Mouse (Mus musculus) heart, postnatal 25 days (tissue): ENCODE data around the gene Tada2b. TPM values are rescaled to one million over a fixed set of nuclear protein-coding genes. Genes with fewer than 3 reads are reported as not detected.

Source experiments
- DNase-seq: peaks from one replicate; pipeline ENCODE4 v3.0.0; 2022; ENCODE audit warnings: low spot score
- intact Hi-C: fragments of 180-260 bp; cut with DNase I; formaldehyde crosslinking; loops from one replicate; pipeline ENCODE4 v1.15.1; 2025
- total RNA-seq, 2 experiments: library from RNA; stranded (reverse); gene quantifications; 2 replicates each; pipeline ENCODE4 v1.2.3; 2021

Tada2b gene
- total RNA-seq, 2 experiments from 2014 or later, result 14.2 to 14.8 TPM

DNA sequence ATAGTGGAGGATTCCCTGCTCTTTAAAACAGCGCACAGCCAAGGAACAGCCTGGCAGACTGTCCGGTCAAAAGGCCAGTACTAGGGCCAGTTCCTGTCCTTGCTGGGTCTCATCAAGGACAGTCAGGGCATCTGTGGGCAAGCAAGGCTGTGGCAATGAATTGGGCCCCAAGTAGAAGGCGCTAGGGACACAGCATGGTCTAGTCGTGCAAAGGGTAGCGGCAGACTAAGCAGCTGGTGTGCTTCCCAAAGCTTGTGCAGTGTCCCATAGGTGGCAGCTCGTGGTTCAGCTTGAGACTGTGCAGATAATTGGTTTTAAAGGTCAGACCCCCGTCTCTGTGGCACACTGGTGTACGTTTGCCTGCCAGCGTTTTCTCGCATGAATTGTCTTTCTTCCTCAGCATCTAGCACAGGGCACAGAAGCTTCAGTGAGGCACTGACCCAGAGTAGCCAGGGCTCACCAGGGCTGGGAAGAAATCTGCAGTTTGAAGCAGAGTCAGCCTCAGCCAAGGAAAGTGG, 32.2 kb downstream of the Tada2b start:
- intact Hi-C loops, result no loop called here

DNA sequence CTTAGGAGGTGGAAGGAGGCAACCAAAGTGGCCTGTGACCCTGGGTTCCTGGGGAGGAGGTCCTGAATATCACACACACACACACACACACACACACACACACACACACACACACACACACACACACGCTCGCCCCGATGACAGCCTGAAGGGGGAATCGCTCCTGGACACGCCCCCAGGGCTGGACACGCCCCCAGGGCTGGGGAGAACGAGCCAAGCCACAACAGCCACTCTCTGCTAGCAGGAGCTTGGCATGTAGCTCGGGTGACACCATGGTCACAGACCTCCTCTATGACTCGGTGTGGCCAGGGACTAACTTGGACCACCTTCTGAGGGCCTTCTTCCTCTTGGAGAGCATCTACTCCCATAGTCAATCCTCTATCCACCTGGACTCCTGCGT, 33.0 kb downstream of the Tada2b start:
- intact Hi-C loops, result no loop called here

More for the DNA sequence above, 32.2 kb downstream of the Tada2b start:
- DNase-seq, result no peak

DNA sequence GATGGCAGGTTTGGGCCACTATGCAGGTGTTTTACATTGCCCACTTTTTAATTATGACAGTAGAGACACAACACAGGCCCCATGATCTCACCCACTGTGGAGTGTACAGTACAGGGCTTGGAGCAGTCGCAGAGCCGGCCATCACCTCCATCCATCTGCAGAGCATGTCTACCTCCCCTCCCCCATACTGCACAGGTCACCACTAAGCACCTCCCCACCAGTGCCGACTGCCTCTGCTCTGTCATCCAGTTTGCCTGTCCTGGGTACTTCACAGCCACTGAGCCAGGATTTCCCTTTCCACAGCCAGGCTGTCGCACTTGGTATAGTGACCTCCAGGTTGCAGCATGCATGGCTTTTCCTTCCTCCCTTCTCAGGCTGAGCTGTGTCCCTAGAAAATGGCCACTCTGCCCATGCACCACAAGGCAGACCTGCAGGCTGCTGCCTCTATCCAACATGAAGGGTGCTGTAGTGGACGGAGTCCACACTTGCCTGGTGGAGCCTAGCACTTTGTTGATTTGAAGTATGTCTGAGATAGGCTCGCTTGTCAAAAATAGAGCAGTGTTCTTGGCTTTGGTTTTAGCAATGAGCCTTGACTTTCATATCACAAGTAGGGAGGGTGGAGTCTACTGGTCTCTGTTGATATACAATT, 34.3 kb downstream of the Tada2b start:
- intact Hi-C loops, result no loop called here
- no peak for DNase-seq

More for the DNA sequence above, 33.0 kb downstream of the Tada2b start:
- no peak for DNase-seq

DNA sequence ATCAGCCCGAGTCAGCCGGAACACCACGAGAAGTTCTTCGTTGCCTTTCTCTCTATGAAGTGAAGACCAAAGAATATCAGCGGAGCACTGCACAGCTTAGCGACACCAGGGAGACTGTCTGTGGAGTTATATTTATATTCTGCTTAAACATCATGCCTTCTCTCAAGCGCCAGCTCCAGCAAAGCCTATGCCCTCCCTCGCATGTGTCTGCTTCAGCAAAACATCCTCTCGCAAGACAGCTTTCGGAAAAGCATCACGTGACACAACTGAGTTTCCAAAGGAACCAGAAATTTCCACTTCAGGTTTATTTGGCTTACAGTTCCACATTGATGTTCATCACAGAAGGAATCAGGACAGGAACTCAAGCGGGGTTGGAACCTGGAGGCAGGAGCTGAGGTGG, 36.2 kb downstream of the Tada2b start:
- DNase-seq, result no peak
- intact Hi-C loops, result no loop called here

DNA sequence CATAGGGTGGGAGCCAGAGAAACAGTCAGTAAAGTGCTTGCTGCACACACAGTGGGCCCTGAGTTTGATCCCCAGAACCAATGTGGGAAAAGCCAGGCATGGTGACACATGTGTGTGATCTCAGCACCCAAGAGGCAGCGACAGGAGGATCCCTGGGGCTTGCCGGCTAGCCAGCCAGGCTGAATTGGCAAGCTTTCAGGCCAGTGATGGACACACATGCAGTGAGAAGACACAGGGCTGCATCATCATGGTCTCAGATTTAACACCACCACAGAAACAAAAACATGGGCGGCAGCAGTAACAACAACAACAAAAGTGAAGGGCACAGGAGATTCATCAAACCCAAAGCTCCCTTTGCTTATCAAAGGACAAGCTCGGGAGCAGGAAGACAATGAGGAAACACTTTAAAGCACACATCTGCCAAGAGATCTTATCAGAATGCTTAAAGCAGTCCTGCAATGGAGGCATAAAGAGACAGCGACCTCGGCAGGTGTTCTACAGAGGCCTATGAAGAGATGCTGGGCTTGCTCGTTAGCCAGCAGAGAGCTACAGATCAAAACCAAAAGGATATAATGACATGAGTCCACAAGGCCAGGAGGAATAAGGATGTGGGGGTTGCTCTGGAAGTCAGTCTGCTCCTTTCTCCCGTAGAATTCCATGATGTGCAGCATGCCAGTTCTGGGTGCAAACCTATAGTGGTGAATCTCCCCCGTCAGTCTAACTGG, 37.8 kb downstream of the Tada2b start:
- intact Hi-C loops, result no loop called here
- DNase-seq, result no peak

DNA sequence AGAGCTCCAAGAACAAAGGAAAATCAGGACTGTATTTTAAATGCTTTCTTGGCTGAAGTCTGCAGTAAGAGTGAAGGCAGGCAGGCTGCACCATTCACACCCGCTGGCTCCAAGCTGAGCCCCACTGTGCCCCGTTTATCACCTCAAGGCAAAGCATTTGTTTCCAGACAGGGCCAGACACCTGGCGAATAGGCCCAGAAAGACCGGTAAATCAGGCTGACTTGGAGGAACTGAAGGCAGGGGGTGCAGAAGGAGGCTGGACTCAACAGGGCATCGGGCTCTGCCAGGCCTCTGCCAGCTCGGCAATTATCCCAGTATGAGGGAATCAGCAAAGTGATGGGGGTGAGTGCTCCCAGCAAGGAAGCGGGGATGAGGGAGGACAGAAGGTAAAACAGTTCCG, 39.1 kb downstream of the Tada2b start:
- DNase-seq, result no peak
- intact Hi-C loops, result no loop called here

DNA sequence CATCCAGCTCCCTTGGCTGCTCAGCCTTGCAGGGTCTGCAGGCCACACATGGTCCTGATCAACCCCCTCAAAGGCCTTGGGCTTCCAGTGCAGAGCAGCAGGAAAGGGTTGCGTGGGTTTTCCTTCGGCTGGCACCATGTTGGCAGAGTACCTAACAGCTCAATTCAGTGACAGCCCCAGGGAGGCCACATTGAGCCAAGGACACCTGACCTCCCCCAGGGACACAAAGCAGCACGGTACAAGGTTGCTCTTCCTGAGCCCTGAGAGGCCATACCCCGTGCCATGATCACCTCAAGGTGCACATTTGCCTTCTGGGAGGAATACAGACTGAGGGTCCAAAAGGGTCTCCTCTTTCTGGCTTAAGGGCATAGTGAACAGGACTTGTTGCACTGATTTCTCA, 39.5 kb downstream of the Tada2b start:
- intact Hi-C loops, result no loop called here
- no peak for DNase-seq

DNA sequence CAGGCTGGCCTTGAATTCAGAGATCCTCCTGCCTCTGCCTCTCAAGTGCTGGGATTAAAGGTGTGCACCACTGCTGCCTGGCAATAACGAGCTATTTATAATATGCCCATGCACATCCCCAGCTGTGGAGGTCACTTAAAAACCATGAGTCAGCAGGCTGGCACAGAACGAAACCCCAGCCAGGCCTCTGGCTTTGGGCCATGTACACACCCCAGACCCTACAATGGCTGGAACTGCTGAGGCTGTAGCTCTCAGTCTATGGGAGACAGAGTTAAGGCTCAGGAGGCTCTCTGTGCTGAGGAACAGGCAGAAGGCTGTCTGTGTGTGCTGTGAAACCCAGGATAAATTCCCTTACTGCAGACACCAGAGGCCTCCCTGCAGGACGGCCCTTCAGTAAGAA, 43.3 kb downstream of the Tada2b start:
- intact Hi-C loops, result no loop called here
- DNase-seq, result no peak

DNA sequence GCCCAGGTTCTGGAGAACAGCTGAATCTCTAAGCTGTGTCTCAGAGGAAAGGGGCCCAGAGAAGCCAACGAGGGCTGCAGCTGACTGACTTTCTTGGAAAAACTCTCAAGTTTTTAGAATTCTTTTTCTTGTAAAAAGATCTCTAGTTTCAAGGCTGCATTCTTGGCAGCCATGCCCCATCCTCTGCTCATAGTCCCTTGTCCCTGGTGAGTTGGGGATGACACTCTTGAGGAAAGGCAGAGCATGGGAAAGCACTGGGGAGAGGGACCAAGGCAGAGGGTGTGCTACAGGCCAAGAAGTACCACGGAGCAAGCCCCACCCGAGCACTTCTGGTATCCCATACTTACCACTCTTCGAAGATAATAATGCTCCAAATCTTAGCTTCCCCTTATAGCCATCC, 47.2 kb downstream of the Tada2b start:
- intact Hi-C loops, result no loop called here
- DNase-seq, result no peak

DNA sequence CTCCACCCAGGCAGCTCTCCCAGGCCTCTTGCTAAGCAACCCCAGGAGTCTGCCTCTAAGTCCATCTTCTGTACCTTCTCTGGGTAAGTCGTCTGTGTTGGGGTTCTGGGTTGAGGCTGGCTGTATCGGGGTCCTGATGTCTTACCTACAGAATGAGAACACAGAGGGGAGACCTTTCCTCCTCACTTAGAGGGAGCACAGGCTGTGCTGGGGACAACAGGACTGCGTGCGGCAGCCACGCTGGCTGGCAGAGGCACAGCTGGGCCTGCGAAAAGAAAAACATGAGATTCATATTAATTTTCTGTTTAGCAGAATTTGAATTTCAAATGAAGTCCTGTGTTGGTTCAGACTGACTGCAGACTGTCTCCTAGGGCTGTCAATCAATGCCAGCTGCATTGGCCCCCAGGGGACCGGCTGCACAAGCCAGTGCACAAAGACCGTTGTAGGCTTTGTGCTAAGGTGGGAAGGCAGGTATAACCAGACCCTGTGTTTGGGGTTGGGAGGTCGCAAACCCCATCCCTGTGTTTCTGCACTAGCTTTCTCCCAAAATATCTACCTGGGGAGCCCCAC, 49.6 kb downstream of the Tada2b start:
- DNase-seq, result no peak
- intact Hi-C loops, result no loop called here

DNA sequence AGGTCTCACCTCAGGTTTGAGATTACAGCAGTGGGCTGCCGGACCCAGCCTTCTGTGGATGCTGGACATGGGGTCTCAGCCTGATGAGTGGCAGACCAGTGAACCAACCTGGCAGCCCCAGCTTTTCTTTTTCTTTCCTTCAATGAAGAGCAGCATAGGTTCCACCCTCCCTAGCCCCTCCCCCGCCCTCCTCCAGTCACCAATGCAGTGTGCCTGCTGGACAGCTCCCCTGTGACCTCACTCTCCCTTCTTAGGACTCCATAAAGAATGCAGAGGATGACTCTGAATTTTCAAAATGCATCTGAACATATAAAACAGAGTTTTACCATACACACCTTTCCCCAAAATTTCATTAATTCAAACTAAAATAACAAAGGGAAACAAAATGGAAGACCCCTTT, 52.4 kb downstream of the Tada2b start:
- intact Hi-C loops, result no loop called here
- no peak for DNase-seq

DNA sequence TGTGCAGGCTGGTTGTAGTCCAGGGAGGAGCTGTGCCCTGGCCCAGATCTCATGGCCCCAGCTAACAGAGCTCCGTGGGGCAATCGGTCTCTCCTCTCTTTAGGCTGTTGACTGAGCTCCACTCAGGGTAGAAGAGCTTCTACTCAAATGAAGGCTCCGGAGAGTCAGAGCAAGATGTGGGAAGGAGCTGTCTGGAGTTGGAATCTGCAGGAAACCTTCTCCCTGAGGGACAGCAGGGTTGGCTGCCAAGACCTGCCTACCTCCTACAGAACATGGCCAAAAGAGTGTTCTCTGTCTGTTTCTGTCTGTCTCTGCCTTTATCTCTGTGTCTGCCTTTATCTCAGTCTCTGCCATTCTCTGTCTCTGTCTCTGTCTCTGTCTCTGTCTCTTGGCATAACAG, 54.5 kb downstream of the Tada2b start:
- intact Hi-C loops, result no loop called here
- DNase-seq, result no peak

DNA sequence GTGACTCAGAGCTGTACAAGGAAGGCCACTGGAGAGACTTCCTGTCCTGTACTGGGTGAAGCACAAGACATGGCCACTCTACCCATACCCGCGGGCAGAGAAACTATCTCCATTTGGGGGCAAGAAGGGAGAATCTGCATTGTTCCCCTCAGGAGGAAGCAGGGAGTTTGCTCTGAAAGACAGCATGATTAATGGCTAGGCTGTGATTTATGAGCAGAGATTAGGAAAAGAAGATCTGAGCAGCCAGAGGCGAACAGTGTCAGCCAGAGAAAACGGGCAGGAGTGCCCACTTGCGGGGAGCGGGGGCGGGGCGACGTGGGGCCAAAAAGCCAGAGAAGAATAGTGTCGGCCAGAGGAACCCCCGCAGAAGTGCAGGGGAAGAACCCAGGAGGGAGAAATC, 56.3 kb downstream of the Tada2b start:
- no peak for DNase-seq
- intact Hi-C loops, result no loop called here

DNA sequence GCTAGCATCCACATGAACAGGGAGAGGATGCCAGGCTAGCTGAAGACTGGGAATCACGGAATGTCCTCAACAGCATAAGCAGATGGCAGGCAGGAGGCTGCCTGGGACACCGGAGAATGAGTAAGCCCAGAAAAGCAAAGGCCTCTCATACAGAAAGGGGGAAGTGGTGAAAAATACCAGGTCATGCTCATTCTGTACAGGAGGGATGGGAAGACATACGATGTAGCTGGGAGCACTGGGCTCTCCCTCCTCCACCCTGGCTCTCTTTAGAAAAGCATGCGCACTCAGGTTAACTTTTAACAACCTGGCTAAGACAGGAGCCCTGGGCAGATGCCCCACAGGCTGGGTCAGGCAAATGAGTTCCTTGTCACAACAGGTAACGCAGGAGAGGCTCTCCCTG, 57.7 kb downstream of the Tada2b start:
- intact Hi-C loops, result no loop called here
- DNase-seq, result no peak

DNA sequence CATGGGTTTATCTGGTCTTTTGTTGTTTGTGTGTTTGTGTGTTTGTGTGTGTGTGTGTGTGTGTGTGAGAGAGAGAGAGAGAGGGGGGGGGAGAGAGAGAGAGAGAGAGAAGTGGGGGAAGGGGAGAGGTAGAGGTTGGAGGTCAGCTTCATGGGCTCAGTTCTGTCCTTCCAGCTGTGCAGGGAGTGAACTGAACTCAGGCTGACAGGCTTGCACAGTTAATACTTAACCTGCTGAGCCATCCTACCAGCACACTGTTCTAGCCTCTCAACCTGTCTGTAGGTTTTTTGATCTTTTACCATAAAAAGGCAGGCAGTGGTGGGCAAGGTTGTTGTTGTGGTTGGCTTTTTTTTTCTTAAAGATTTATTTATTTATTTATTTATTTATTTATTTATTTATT, 59.4 kb downstream of the Tada2b start:
- intact Hi-C loops, result no loop called here
- DNase-seq, result no peak

Other genes starting within 250 kb of the Tada2b start
- 10 to 100 TPM in 1 of 2 experiments, 1 to 10 TPM in 1; 9.7 to 13.1 TPM for gene Sorcs2, start 86.1 kb downstream of the Tada2b start, total RNA-seq
- 10 to 100 TPM; 58.7 to 63.3 TPM for gene Grpel1, start 19.3 kb downstream of the Tada2b start, total RNA-seq
- under 1 TPM; 0.18 to 0.22 TPM for gene Ccdc96, start 303 bp upstream of the Tada2b start, total RNA-seq
- gene Tbc1d14, start 109.0 kb upstream of the Tada2b start, total RNA-seq, result 10 to 100 TPM; 14.3 to 14.7 TPM
- 10 to 100 TPM; 79.8 to 91.2 TPM for gene D5Ertd579e, start 211.7 kb upstream of the Tada2b start, total RNA-seq